In the genomic region with DNA sequence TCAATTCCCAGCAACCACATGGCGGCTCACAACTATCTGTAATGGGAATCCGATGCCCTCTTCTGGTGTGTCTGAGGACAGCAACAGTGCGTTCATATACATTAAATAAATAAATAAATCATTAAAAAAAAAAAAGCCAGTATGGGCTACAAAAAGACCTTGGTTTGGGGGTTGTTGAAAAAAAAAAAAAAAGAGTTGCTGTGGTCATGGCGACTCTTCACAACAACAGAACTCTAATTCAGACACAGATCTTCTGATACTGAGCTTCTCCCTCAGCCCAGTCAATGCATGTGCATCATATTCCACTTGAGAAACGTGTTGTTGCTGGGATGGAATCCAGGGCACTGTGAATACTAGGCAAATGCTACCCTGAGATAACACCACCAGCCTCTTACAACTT, we compare ENCODE assay signal across 27 mouse cellular contexts. TPM values are rescaled to one million over a fixed set of nuclear protein-coding genes. Genes with fewer than 3 reads are reported as not detected.
DNase-seq lines count a peak whose midpoint lies in the region; TF ChIP-seq lines count a peak whose summit lies in the region.
"Had no signal": no experiment of that assay in that cellular context is flagged by ENCODE, and none has a peak within 500 bp of the region (broad histone marks: within the 10 kb centered on the region; RNA-seq: fewer than 3 reads in every experiment).

No protein-coding gene starts in this region.

- dilution Hi-C loops in CH12.LX (cut with MboI; ENCODE audit: extremely low pct_ligation_motif_present, extremely low pct_unique_long_range_greater_than_20kb, low sequenced_read_pairs) = no loop called here

- TF ChIP-seq CTCF in layer of hippocampus, adult 2 months (conservative IDR thresholded peaks at IDR 0.05) = peak; percentile 27; the same call in 1 of the 2 replicates
- TF ChIP-seq CTCF in CH12.LX (conservative IDR thresholded peaks at IDR 0.05 in 1 of 2, IDR thresholded peaks at IDR 0.05 in 1 of 2; ENCODE audit: low read depth in 2 of 2, low read length in 2 of 2) (no peak), MEL (IDR thresholded peaks at IDR 0.05 in 2 of 3, conservative IDR thresholded peaks at IDR 0.05 in 1 of 3; ENCODE audit: control insufficient read depth in 1 of 3, insufficient read depth in 1 of 3, low read depth in 2 of 3, low read length in 3 of 3, poor library complexity in 1 of 3, severe bottlenecking in 1 of 3) (no peak; a peak in 1 of 6 replicates)

- TF ChIP-seq RAD21 in CH12.LX (IDR thresholded peaks at IDR 0.05; ENCODE audit: low read depth, low read length) (no peak), MEL (IDR thresholded peaks at IDR 0.05; ENCODE audit: low read depth, low read length) (no peak)

- H3K79me2 ChIP-seq in CH12.LX (replicated peaks; ENCODE audit: control insufficient read depth, extremely low read depth, insufficient read depth, poor library complexity, severe bottlenecking) (no peaks in the 10 kb centered on the region), MEL (ENCODE audit: control insufficient read depth, insufficient read depth, low read length, poor library complexity) (no peaks in the 10 kb centered on the region)

- TF ChIP-seq EP300 in CH12.LX (IDR thresholded peaks at IDR 0.05; ENCODE audit: low read length) = no peak
- no peak for TF ChIP-seq EP300 in MEL (IDR thresholded peaks at IDR 0.05; ENCODE audit: low read depth in 1 of 2, low read length in 2 of 2)

- H3K36me3 ChIP-seq in CH12.LX (replicated peaks in 1 of 2; ENCODE audit: control insufficient read depth in 1 of 2, insufficient read depth in 1 of 2, low read length in 1 of 2) = peaks cover 29 to 70% of the 10 kb centered on the region in 2 experiments
- peaks cover 0 to 41% of the 10 kb centered on the region in 2 experiments; a peak in 2 of 4 replicates for H3K36me3 ChIP-seq in MEL (ENCODE audit: control insufficient read depth in 1 of 2, insufficient read depth in 2 of 2, low read length in 2 of 2)

- H3K4me1 ChIP-seq in CH12.LX (ENCODE audit: control insufficient read depth in 1 of 2, insufficient read depth in 2 of 2) (no peaks in the 10 kb centered on the region), MEL (ENCODE audit: control insufficient read depth in 1 of 2, insufficient read depth in 2 of 2, low read length in 2 of 2) (no peaks in the 10 kb centered on the region)
- H3K4me1 ChIP-seq: embryonic facial prominence, embryonic 13.5 days; embryonic facial prominence, embryonic 15.5 days; forebrain, embryonic 10.5 days; forebrain, embryonic 12.5 days had no signal

- no peak for TF ChIP-seq POLR2A in CH12.LX (IDR thresholded peaks at IDR 0.05; ENCODE audit: low read depth, low read length)
- TF ChIP-seq POLR2A in MEL (IDR thresholded peaks at IDR 0.05; ENCODE audit: control insufficient read depth in 1 of 2, insufficient read depth in 1 of 2, low read depth in 1 of 2, low read length in 2 of 2, poor library complexity in 1 of 2) = no peak

- no peak overlapping the region for H3K9ac ChIP-seq in CH12.LX (ENCODE audit: insufficient read depth, low read depth)
- no peak overlapping the region for H3K9ac ChIP-seq in MEL (ENCODE audit: control insufficient read depth, low read depth, low read length, poor library complexity, severe bottlenecking)
- H3K9ac ChIP-seq: embryonic facial prominence, embryonic 13.5 days; embryonic facial prominence, embryonic 15.5 days; forebrain, embryonic 12.5 days had no signal

- H3K9me3 ChIP-seq in CH12.LX (replicated peaks; ENCODE audit: low read length) (no peaks in the 10 kb centered on the region), MEL (replicated peaks; ENCODE audit: insufficient read depth, low read length) (no peaks in the 10 kb centered on the region)
- H3K9me3 ChIP-seq: embryonic facial prominence, embryonic 13.5 days; embryonic facial prominence, embryonic 15.5 days; forebrain, embryonic 10.5 days; forebrain, embryonic 12.5 days; G1E had no signal

- in situ Hi-C loops in CH12.LX (cut with MboI; ENCODE audit: low pct_ligation_motif_present, low pct_unique_long_range_greater_than_20kb, low sequenced_read_pairs) = no loop called here

- DNase-seq in layer of hippocampus, adult 2 months (ENCODE audit: low spot score in 2 of 2) = no peak
- no peak for DNase-seq in layer of hippocampus, adult 11-12 months (ENCODE audit: low spot score)
- DNase-seq in CH12.LX (ENCODE audit: extremely low read depth) (no peak), MEL (ENCODE audit: low read depth, low spot score) (no peak)
- no peak for DNase-seq in heart, adult 8-10 months (ENCODE audit: low spot score)
- DNase-seq in adrenal gland, adult 2 months = no peak
- DNase-seq: adrenal gland, adult 8-10 months; adrenal gland, postnatal 14 days; adrenal gland, postnatal 36 days; B cell, adult 2 months; cerebellum, adult 18-20 months; cerebellum, adult 8-10 months; cerebellum, adult 9-11 months; cerebellum, postnatal 14 days; cerebellum, postnatal 36 days; embryo, embryonic 11 days had no signal

- H3K27me3 ChIP-seq in CH12.LX (replicated peaks) = no peaks in the 10 kb centered on the region
- no peaks in the 10 kb centered on the region for H3K27me3 ChIP-seq in MEL (ENCODE audit: control insufficient read depth in 1 of 2, insufficient read depth in 2 of 2, low read length in 2 of 2)
- H3K27me3 ChIP-seq: embryonic facial prominence, embryonic 13.5 days; embryonic facial prominence, embryonic 15.5 days; forebrain, embryonic 12.5 days had no signal

- H3K4me2 ChIP-seq in CH12.LX (ENCODE audit: insufficient read depth, low read depth, poor library complexity, severe bottlenecking) = no peak overlapping the region
- H3K4me2 ChIP-seq: embryonic facial prominence, embryonic 13.5 days; embryonic facial prominence, embryonic 15.5 days; forebrain, embryonic 12.5 days had no signal

- H3K27ac ChIP-seq in layer of hippocampus, adult 2 months = no peak overlapping the region
- no peak overlapping the region for H3K27ac ChIP-seq in CH12.LX (ENCODE audit: insufficient read depth, low read depth)
- no peak overlapping the region for H3K27ac ChIP-seq in MEL (ENCODE audit: control insufficient read depth, low read depth, low read length)
- H3K27ac ChIP-seq: embryonic facial prominence, embryonic 13.5 days; embryonic facial prominence, embryonic 15.5 days; forebrain, embryonic 10.5 days; forebrain, embryonic 12.5 days had no signal

- H3K4me3 ChIP-seq in layer of hippocampus, adult 2 months = no peak overlapping the region
- H3K4me3 ChIP-seq in CH12.LX (replicated peaks in 1 of 3; ENCODE audit: low read depth in 2 of 3, low read length in 2 of 3, poor library complexity in 1 of 3) (no peak overlapping the region), MEL (ENCODE audit: control insufficient read depth in 1 of 2, insufficient read depth in 1 of 2, low read depth in 2 of 2, low read length in 2 of 2) (no peak overlapping the region)
- H3K4me3 ChIP-seq: embryonic facial prominence, embryonic 13.5 days; embryonic facial prominence, embryonic 15.5 days; erythroblast, embryonic 14.5 days; forebrain, embryonic 10.5 days; forebrain, embryonic 12.5 days had no signal

TF ChIP-seq in CH12.LX, 34 proteins besides CTCF, POLR2A, EP300 and RAD21 (continues in another document):
- no peak for TF ChIP-seq MYC (IDR thresholded peaks at IDR 0.05; ENCODE audit: low read depth, low read length)

TF ChIP-seq in MEL, 35 proteins besides CTCF, POLR2A, EP300 and RAD21 (continues in another document):
- TF ChIP-seq MAZ (IDR thresholded peaks at IDR 0.05; ENCODE audit: low read depth, low read length) (no peak), GABPA (IDR thresholded peaks at IDR 0.05; ENCODE audit: low read depth, low read length) (no peak), ZNF384 (IDR thresholded peaks at IDR 0.05; ENCODE audit: low read depth, low read length) (peak; percentile 54)

RNA-seq across cellular contexts. Expression of a gene that starts 27.9 kb away (rescaled TPM):
- total RNA-seq in layer of hippocampus, adult 2 months (2021) = 1 to 10 TPM; 5.5 TPM
- total RNA-seq in CH12.LX (2012; rRNA removed) (0.76 and 1.0 TPM in 2 replicates), CH12.LX (2014; rRNA removed) (0.82 and 1.1 TPM in 2 replicates), MEL (2012; rRNA removed) (0.85 and 1.8 TPM in 2 replicates)
- polyA plus RNA-seq in CH12.LX (2012; ENCODE audit: insufficient read length, low read depth) (2.1 and 2.7 TPM in 2 replicates), MEL (2012; ENCODE audit: insufficient read depth in 1 of 2, insufficient read length in 2 of 2, low read depth in 1 of 2, low replicate concordance in 2 of 2, missing spikeins in 1 of 2) (1 to 10 TPM in 1 of 2 experiments, not detected in 1; 5.5 TPM)
- total RNA-seq in heart, adult 8-10 months (2022) = 1 to 10 TPM in 3 of 4 experiments, under 1 TPM in 1; 0.65 to 2.2 (median 1.9) TPM
- 1 to 10 TPM in 1 of 2 experiments, under 1 TPM in 1; 0.62 to 2.1 TPM for total RNA-seq in adrenal gland, adult 2 months (2021)
- 2.9 and 4.0 TPM in 2 replicates for polyA plus RNA-seq in adrenal gland, adult 2 months (2012; rRNA removed)

RNA-seq across cellular contexts. Expression of a gene that starts 34.6 kb away (rescaled TPM):
- 10 to 100 TPM; 36.2 to 37.7 TPM for total RNA-seq in layer of hippocampus, adult 2 months (2021)
- total RNA-seq in CH12.LX (2012; rRNA removed) = 75.6 and 95.5 TPM in 2 replicates
- total RNA-seq in CH12.LX (2014; rRNA removed) = 53.1 and 62.2 TPM in 2 replicates
- polyA plus RNA-seq in CH12.LX (2012; ENCODE audit: insufficient read length, low read depth) = 105 and 136 TPM in 2 replicates
- total RNA-seq in MEL (2012; rRNA removed) = 135 and 155 TPM in 2 replicates
- 100 to 1,000 TPM in 1 of 2 experiments, not detected in 1; 182 TPM for polyA plus RNA-seq in MEL (2012; ENCODE audit: insufficient read depth in 1 of 2, insufficient read length in 2 of 2, low read depth in 1 of 2, low replicate concordance in 2 of 2, missing spikeins in 1 of 2)
- total RNA-seq in heart, adult 8-10 months (2022) = 10 to 100 TPM; 38.8 to 50.0 (median 44.7) TPM
- 10 to 100 TPM; 30.5 to 32.5 TPM for total RNA-seq in adrenal gland, adult 2 months (2021)
- polyA plus RNA-seq in adrenal gland, adult 2 months (2012; rRNA removed) = 60.7 and 64.1 TPM in 2 replicates

RNA-seq across cellular contexts. Expression of a gene that starts 35.7 kb away (rescaled TPM):
- 10 to 100 TPM; 95.0 to 99.9 TPM for total RNA-seq in layer of hippocampus, adult 2 months (2021)
- total RNA-seq in CH12.LX (2012; rRNA removed) = 2.8 and 3.0 TPM in 2 replicates
- 1.4 and 1.5 TPM in 2 replicates for total RNA-seq in CH12.LX (2014; rRNA removed)
- 2.3 and 3.0 TPM in 2 replicates for polyA plus RNA-seq in CH12.LX (2012; ENCODE audit: insufficient read length, low read depth)
- total RNA-seq in MEL (2012; rRNA removed) = 1.7 and 2.0 TPM in 2 replicates
- 1 to 10 TPM in 1 of 2 experiments, not detected in 1; 2.8 TPM for polyA plus RNA-seq in MEL (2012; ENCODE audit: insufficient read depth in 1 of 2, insufficient read length in 2 of 2, low read depth in 1 of 2, low replicate concordance in 2 of 2, missing spikeins in 1 of 2)
- total RNA-seq in heart, adult 8-10 months (2022) = 1 to 10 TPM; 1.7 to 2.8 (median 2.3) TPM
- 10 to 100 TPM in 1 of 2 experiments, 1 to 10 TPM in 1; 5.2 to 15.1 TPM for total RNA-seq in adrenal gland, adult 2 months (2021)
- polyA plus RNA-seq in adrenal gland, adult 2 months (2012; rRNA removed) = 10.6 and 12.0 TPM in 2 replicates

RNA-seq across cellular contexts. Expression of a gene that starts 49.1 kb away (rescaled TPM):
- total RNA-seq in layer of hippocampus, adult 2 months (2021) = not detected
- total RNA-seq in CH12.LX (2012; rRNA removed) (not detected in 2 replicates), CH12.LX (2014; rRNA removed) (not detected in 2 replicates), MEL (2012; rRNA removed) (not detected in 2 replicates)
- polyA plus RNA-seq in CH12.LX (2012; ENCODE audit: insufficient read length, low read depth) (not detected in 2 replicates), MEL (2012; ENCODE audit: insufficient read depth in 1 of 2, insufficient read length in 2 of 2, low read depth in 1 of 2, low replicate concordance in 2 of 2, missing spikeins in 1 of 2) (not detected)
- not detected for total RNA-seq in heart, adult 8-10 months (2022)
- total RNA-seq in adrenal gland, adult 2 months (2021) = not detected
- not detected in 2 replicates for polyA plus RNA-seq in adrenal gland, adult 2 months (2012; rRNA removed)
- total RNA-seq: adrenal gland, postnatal 14 days; adrenal gland, postnatal 36 days; common myeloid progenitor, adult 5-6 weeks; G1E had no signal
- polyA plus RNA-seq: CD4-positive, CD25-positive, alpha-beta regulatory T cell, adult 4 months; embryonic facial prominence, embryonic 11.5 days; erythroblast, embryonic 14.5 days; forebrain, embryonic 10.5 days; forebrain, embryonic 14.5 days; frontal cortex, adult 2 months; G1E had no signal

Comparison
In these comparisons a context has a peak if more than half of its experiments do, and no peak if none do; other contexts are left out.
1. RNA of a gene that starts 35.7 kb away (total RNA-seq): 95.0 to 99.9 TPM in layer of hippocampus, adult 2 months; 5.2 to 15.1 TPM in adrenal gland, adult 2 months, 1.4 to 3.0 TPM in CH12.LX, 1.7 to 2.8 TPM in heart, adult 8-10 months and 1.7 to 2.0 TPM in MEL; every median in the first group is over 4 times any median in the second.